Mouse (Mus musculus): Measurements from ENCODE around the gene Mxra7. TPM values are rescaled to one million over a fixed set of nuclear protein-coding genes. Genes with fewer than 3 reads are reported as not detected.

Gene Mxra7
- polyA plus RNA-seq, 1 experiment, result 18.6 TPM

GRCm38 (mm10) chr11:116839601-116840000 is 11.8 kb upstream of the Mxra7 start:
- H3K27me3 ChIP-seq (ENCODE audit: control insufficient read depth, insufficient read depth, low read length), result no peaks in the 10 kb centered on the region
- no peak for TF ChIP-seq CTCF (IDR thresholded peaks at IDR 0.05; ENCODE audit: extremely low read depth, insufficient read depth, insufficient read length, insufficient replicate concordance)
- no peak for TF ChIP-seq POLR2A (IDR thresholded peaks at IDR 0.05; ENCODE audit: low read depth, low read length)
- no peak overlapping the region for H3K27ac ChIP-seq (ENCODE audit: insufficient read depth, low read length)
- H3K4me3 ChIP-seq (ENCODE audit: extremely low read depth, insufficient read depth, insufficient read length), result no peak overlapping the region
- WGBS, result 91% methylated on average over 7 of the region's 7 CpGs
- peaks cover 6% of the 10 kb centered on the region for H3K4me1 ChIP-seq (ENCODE audit: control insufficient read depth, insufficient read depth, insufficient read length)
- DNase-seq (ENCODE audit: low read depth in 1 of 2, low spot score in 2 of 2), result no peak
- peaks cover 53% of the 10 kb centered on the region for H3K36me3 ChIP-seq (ENCODE audit: control insufficient read depth, insufficient read depth, low read length)

- Histone ChIP-seq H3K27me3 (ENCODE audit: control insufficient read depth, insufficient read depth, low read length) (no peaks in the 10 kb centered on the region), H3K36me3 (ENCODE audit: control insufficient read depth, insufficient read depth, low read length) (peaks cover 55% of the 10 kb centered on the region), H3K4me1 (ENCODE audit: control insufficient read depth, insufficient read depth, insufficient read length) (peaks cover 6% of the 10 kb centered on the region), H3K27ac (ENCODE audit: insufficient read depth, low read length) (no peak overlapping the region), H3K4me3 (ENCODE audit: extremely low read depth, insufficient read depth, insufficient read length) (no peak overlapping the region)
- no peak for TF ChIP-seq CTCF (IDR thresholded peaks at IDR 0.05; ENCODE audit: extremely low read depth, insufficient read depth, insufficient read length, insufficient replicate concordance)
- DNase-seq (ENCODE audit: low read depth in 1 of 2, low spot score in 2 of 2), result no peak
- WGBS, result 94% methylated on average over 14 of the region's 14 CpGs
Measured at GRCm38 (mm10) chr11:116838936-116839335, 11.1 kb upstream of the Mxra7 start.

- Histone ChIP-seq H3K4me1 (ENCODE audit: control insufficient read depth, insufficient read depth, insufficient read length) (peaks cover 6% of the 10 kb centered on the region), H3K36me3 (ENCODE audit: control insufficient read depth, insufficient read depth, low read length) (peaks cover 55% of the 10 kb centered on the region), H3K27ac (ENCODE audit: insufficient read depth, low read length) (no peak overlapping the region), H3K4me3 (ENCODE audit: extremely low read depth, insufficient read depth, insufficient read length) (no peak overlapping the region), H3K27me3 (ENCODE audit: control insufficient read depth, insufficient read depth, low read length) (no peaks in the 10 kb centered on the region)
- TF ChIP-seq CTCF (IDR thresholded peaks at IDR 0.05; ENCODE audit: extremely low read depth, insufficient read depth, insufficient read length, insufficient replicate concordance) (no peak), POLR2A (IDR thresholded peaks at IDR 0.05; ENCODE audit: low read depth, low read length) (no peak)
- WGBS, result 93% methylated on average over 10 of the region's 10 CpGs
- no peak for DNase-seq (ENCODE audit: low read depth in 1 of 2, low spot score in 2 of 2)
Measured at GRCm38 (mm10) chr11:116837441-116837840, 9.6 kb upstream of the Mxra7 start.

- 84% methylated on average over 4 of the region's 4 CpGs for WGBS
Measured at GRCm38 (mm10) chr11:116836283-116836682, 8.4 kb upstream of the Mxra7 start.

GRCm38 (mm10) chr11:116834954-116835353 is 7.1 kb upstream of the Mxra7 start:
- Histone ChIP-seq H3K4me3 (ENCODE audit: extremely low read depth, insufficient read depth, insufficient read length) (no peak overlapping the region), H3K36me3 (ENCODE audit: control insufficient read depth, insufficient read depth, low read length) (peaks cover 43% of the 10 kb centered on the region), H3K4me1 (ENCODE audit: control insufficient read depth, insufficient read depth, insufficient read length) (no peaks in the 10 kb centered on the region), H3K27me3 (ENCODE audit: control insufficient read depth, insufficient read depth, low read length) (no peaks in the 10 kb centered on the region), H3K27ac (ENCODE audit: insufficient read depth, low read length) (no peak overlapping the region)
- 92% methylated on average over 1 of the region's 1 CpGs for WGBS
- DNase-seq (ENCODE audit: low read depth in 1 of 2, low spot score in 2 of 2), result no peak
- no peak for TF ChIP-seq CTCF (IDR thresholded peaks at IDR 0.05; ENCODE audit: extremely low read depth, insufficient read depth, insufficient read length, insufficient replicate concordance)
- no peak for TF ChIP-seq POLR2A (IDR thresholded peaks at IDR 0.05; ENCODE audit: low read depth, low read length)

More at GRCm38 (mm10) chr11:116836283-116836682, 8.4 kb upstream of the Mxra7 start:
- H3K27ac ChIP-seq (ENCODE audit: insufficient read depth, low read length), result no peak overlapping the region
- peaks cover 55% of the 10 kb centered on the region for H3K36me3 ChIP-seq (ENCODE audit: control insufficient read depth, insufficient read depth, low read length)
- peaks cover 4% of the 10 kb centered on the region for H3K4me1 ChIP-seq (ENCODE audit: control insufficient read depth, insufficient read depth, insufficient read length)
- no peak overlapping the region for H3K4me3 ChIP-seq (ENCODE audit: extremely low read depth, insufficient read depth, insufficient read length)
- DNase-seq (ENCODE audit: low read depth in 1 of 2, low spot score in 2 of 2), result no peak
- H3K27me3 ChIP-seq (ENCODE audit: control insufficient read depth, insufficient read depth, low read length), result no peaks in the 10 kb centered on the region
- TF ChIP-seq CTCF (IDR thresholded peaks at IDR 0.05; ENCODE audit: extremely low read depth, insufficient read depth, insufficient read length, insufficient replicate concordance), result no peak
- TF ChIP-seq POLR2A (IDR thresholded peaks at IDR 0.05; ENCODE audit: low read depth, low read length), result no peak

GRCm38 (mm10) chr11:116832172-116832685 is 4.4 kb upstream of the Mxra7 start:
- Histone ChIP-seq H3K4me1 (ENCODE audit: control insufficient read depth, insufficient read depth, insufficient read length) (peaks cover 6% of the 10 kb centered on the region; the same call in 1 of the 2 replicates), H3K36me3 (ENCODE audit: control insufficient read depth, insufficient read depth, low read length) (peaks cover 19% of the 10 kb centered on the region), H3K4me3 (ENCODE audit: extremely low read depth, insufficient read depth, insufficient read length) (no peak overlapping the region), H3K27me3 (ENCODE audit: control insufficient read depth, insufficient read depth, low read length) (peaks cover 4% of the 10 kb centered on the region), H3K27ac (ENCODE audit: insufficient read depth, low read length) (no peak overlapping the region)
- no peak for DNase-seq (ENCODE audit: low read depth in 1 of 2, low spot score in 2 of 2)
- 34% methylated on average over 4 of the region's 4 CpGs for WGBS
- TF ChIP-seq POLR2A (IDR thresholded peaks at IDR 0.05; ENCODE audit: low read depth, low read length) (no peak), CTCF (IDR thresholded peaks at IDR 0.05; ENCODE audit: extremely low read depth, insufficient read depth, insufficient read length, insufficient replicate concordance) (no peak)

All from spleen, adult 2 months (tissue).